Mouse (Mus musculus) neural tube, embryonic 11.5 days (tissue): Measurements from ENCODE around the gene Jaml. TPM values are rescaled to one million over a fixed set of nuclear protein-coding genes. Genes with fewer than 3 reads are reported as not detected.

Experiments used
- ATAC-seq: fragments of 200-750 bp; cut with Nextera tagmentation; 2 replicates; pipeline ENCODE4 v1.8.0; 2017; ENCODE audit warnings: moderate number of reproducible peaks, mild to moderate bottlenecking, moderate TSS enrichment, moderate library complexity; ENCODE audit not compliant: insufficient read depth, low FRiP score, low TSS enrichment
- DNase-seq: peaks from one replicate; pipeline ENCODE4 v3.0.0-alpha.2; 2015; ENCODE audit warnings: low spot score
- H3K27ac ChIP-seq: fragments of 300-500 bp; sonication (generic); 2 replicates; pipeline ENCODE4 v1.5.1; 2014; ENCODE audit warnings: low read depth, mild to moderate bottlenecking, low read length
- H3K27me3 ChIP-seq: fragments of 300-500 bp; sonication (generic); 2 replicates; pipeline ENCODE4 v1.6.1; 2014; ENCODE audit warnings: mild to moderate bottlenecking, low read length, mixed read lengths; ENCODE audit not compliant: control insufficient read depth, insufficient read depth
- H3K36me3 ChIP-seq: fragments of 300-500 bp; sonication (generic); 2 replicates; pipeline ENCODE4 v1.6.1; 2014; ENCODE audit warnings: mild to moderate bottlenecking, low read length, moderate library complexity, mixed read lengths; ENCODE audit not compliant: control insufficient read depth, insufficient read depth
- H3K4me1 ChIP-seq: fragments of 300-500 bp; sonication (generic); 2 replicates; pipeline ENCODE4 v1.6.1; 2014; ENCODE audit warnings: low read length, mixed read lengths; ENCODE audit not compliant: control insufficient read depth, insufficient read depth
- H3K4me2 ChIP-seq: fragments of 300-500 bp; sonication (generic); 2 replicates; pipeline ENCODE4 v1.6.1; 2014; ENCODE audit warnings: low read depth, mild to moderate bottlenecking, moderate library complexity
- H3K4me3 ChIP-seq: fragments of 300-500 bp; sonication (generic); 2 replicates; pipeline ENCODE4 v1.5.1; 2014; ENCODE audit warnings: low read depth, low read length
- H3K9ac ChIP-seq: fragments of 300-500 bp; sonication (generic); 2 replicates; pipeline ENCODE4 v1.6.1; 2014; ENCODE audit warnings: mild to moderate bottlenecking, low read length
- H3K9me3 ChIP-seq: fragments of 300-500 bp; sonication (generic); 2 replicates; pipeline ENCODE4 v1.6.1; 2016; ENCODE audit warnings: low read length; ENCODE audit not compliant: control insufficient read depth
- WGBS: fragments of 180-500 bp; shearing (Covaris S2); extraction: QIAGEN DNeasy Blood & Tissue Kit; methylation state at CpG from one replicate; pipeline ENCODE4 v1.1.7; 2014; 5-methylcytosine and 5-hydroxymethylcytosine counted together
- polyA plus RNA-seq: library from polyadenylated mRNA; unstranded; fragments of >200 nt; fragmentation: Nextera tagmentation; extraction: Ambion mirVana; gene quantifications from 2 replicates; pipeline ENCODE4 v1.2.1, GENCODE M21; 2014

Jaml gene
- polyA plus RNA-seq, 1 experiment from 2014 or later: 0.09 TPM

DNA sequence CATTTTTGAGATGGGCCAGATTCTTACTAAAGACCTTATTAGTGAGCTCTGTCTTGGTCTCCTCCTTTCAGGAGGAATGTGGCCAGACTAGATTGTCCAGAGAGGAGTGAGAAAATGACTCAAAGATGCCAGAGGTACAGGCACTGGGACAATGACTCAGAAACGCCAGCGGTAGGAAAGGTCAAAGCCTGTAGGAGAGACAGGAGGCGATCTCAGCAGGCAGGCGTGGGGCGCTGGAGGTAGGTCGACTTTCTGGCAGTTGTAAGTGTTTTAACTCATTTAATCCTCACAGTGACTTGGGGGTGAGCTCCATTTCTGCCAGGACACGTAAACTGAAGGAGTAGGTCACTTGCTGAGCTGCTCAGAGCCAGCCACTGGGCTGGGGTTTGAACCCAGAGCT lies 18.8 kb upstream of the Jaml start:
- no peak for DNase-seq
- H3K9me3 ChIP-seq: no peaks in the 10 kb centered on the region
- H3K27me3 ChIP-seq: no peaks in the 10 kb centered on the region
- no peak overlapping the region for H3K4me3 ChIP-seq
- no peak overlapping the region for H3K9ac ChIP-seq
- no peaks in the 10 kb centered on the region for H3K4me1 ChIP-seq
- no peak overlapping the region for H3K4me2 ChIP-seq
- 41% methylated on average over 7 of the region's 7 CpGs for WGBS
- H3K36me3 ChIP-seq: no peaks in the 10 kb centered on the region
- H3K27ac ChIP-seq: no peak overlapping the region
- ATAC-seq: no peak

- 69% methylated on average over 3 of the region's 3 CpGs for WGBS
Observed at GRCm38 (mm10) chr9:45062677-45063076, 16.3 kb upstream of the Jaml start.

DNA sequence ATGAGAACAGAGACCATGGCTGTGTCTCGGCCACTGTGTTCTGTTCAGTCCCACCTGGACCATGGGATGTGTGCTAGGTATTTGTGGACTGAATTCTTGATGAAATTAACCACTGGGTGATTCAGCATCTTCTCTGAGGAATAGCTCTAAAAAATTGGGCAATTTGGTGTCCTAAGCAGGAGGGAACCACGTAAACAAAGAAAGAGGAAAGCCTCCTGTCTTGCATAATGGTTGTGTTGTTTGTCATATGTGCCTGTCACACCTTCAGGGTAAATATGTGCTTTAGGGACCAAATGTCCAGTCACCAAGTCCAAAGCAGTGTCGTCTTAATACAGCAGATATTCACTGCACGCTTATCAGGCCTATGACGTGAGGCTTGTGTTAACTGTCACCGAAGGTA lies 14.6 kb upstream of the Jaml start:
- no peak for ATAC-seq
- Histone ChIP-seq H3K27ac (no peak overlapping the region), H3K4me2 (no peak overlapping the region), H3K9ac (no peak overlapping the region), H3K4me3 (no peak overlapping the region), H3K27me3 (no peaks in the 10 kb centered on the region), H3K9me3 (no peaks in the 10 kb centered on the region), H3K4me1 (no peaks in the 10 kb centered on the region), H3K36me3 (no peaks in the 10 kb centered on the region)
- no peak for DNase-seq
- 81% methylated on average over 6 of the region's 6 CpGs for WGBS

More at GRCm38 (mm10) chr9:45062677-45063076, 16.3 kb upstream of the Jaml start:
- DNase-seq: no peak
- H3K4me2 ChIP-seq: no peak overlapping the region
- H3K4me1 ChIP-seq: no peaks in the 10 kb centered on the region
- no peak overlapping the region for H3K27ac ChIP-seq
- no peak overlapping the region for H3K4me3 ChIP-seq
- no peak for ATAC-seq
- H3K27me3 ChIP-seq: no peaks in the 10 kb centered on the region
- H3K9me3 ChIP-seq: no peaks in the 10 kb centered on the region
- no peaks in the 10 kb centered on the region for H3K36me3 ChIP-seq
- H3K9ac ChIP-seq: no peak overlapping the region

- WGBS: 91% methylated on average over 4 of the region's 4 CpGs
Observed at GRCm38 (mm10) chr9:45066735-45067134, 12.2 kb upstream of the Jaml start.

DNA sequence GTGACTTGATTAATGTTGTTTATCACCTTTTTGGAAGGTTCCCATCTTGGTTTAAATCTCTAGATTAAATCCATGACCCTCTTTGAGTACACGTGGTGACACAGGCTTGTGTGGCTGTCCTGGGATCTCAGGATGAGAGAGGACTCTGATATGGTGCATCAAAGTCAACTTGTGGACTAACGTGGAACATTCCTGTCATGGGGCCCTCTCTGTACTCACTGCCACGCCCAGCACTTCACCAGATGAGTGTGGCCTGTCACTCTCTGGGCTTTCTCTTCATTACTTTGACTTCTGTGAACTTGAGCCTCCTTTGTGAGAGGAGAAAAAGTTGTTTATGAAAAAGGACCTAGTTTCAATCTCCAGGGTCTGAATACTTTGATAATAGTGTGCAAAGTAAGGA lies 7.2 kb upstream of the Jaml start:
- H3K9me3 ChIP-seq: no peaks in the 10 kb centered on the region
- no peaks in the 10 kb centered on the region for H3K27me3 ChIP-seq
- no peak overlapping the region for H3K9ac ChIP-seq
- no peak overlapping the region for H3K4me3 ChIP-seq
- H3K27ac ChIP-seq: no peak overlapping the region
- H3K36me3 ChIP-seq: no peaks in the 10 kb centered on the region
- no peaks in the 10 kb centered on the region for H3K4me1 ChIP-seq
- ATAC-seq (no peak), DNase-seq (no peak)
- WGBS: 75% methylated on average over 3 of the region's 3 CpGs
- H3K4me2 ChIP-seq: no peak overlapping the region

More at GRCm38 (mm10) chr9:45066735-45067134, 12.2 kb upstream of the Jaml start:
- H3K9ac ChIP-seq: no peak overlapping the region
- no peak for ATAC-seq
- no peak for DNase-seq
- no peaks in the 10 kb centered on the region for H3K36me3 ChIP-seq
- H3K27me3 ChIP-seq: no peaks in the 10 kb centered on the region
- H3K4me2 ChIP-seq: no peak overlapping the region
- no peak overlapping the region for H3K4me3 ChIP-seq
- H3K27ac ChIP-seq: no peak overlapping the region
- no peaks in the 10 kb centered on the region for H3K9me3 ChIP-seq
- no peaks in the 10 kb centered on the region for H3K4me1 ChIP-seq

DNA sequence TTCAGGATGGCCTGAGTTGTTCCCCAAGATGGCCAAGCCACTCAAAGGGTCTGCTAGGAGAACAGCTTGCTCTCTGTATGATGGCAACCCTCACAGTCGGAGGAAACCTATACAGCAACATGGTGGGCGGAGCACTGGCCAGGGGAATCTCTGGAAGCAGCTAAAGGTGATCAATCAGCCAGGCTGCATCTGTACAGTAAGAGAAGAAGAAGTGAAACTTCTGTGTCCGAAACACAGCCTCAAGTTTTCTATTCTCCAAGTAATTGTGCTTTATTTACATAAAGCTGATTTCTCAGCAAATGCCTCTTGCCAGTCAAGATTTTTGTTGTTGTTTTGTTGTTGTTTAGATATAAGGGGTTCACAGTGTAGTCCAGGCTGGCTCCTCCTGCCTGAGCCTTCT lies 1.1 kb upstream of the Jaml start:
- Histone ChIP-seq H3K36me3 (no peaks in the 10 kb centered on the region), H3K4me1 (no peaks in the 10 kb centered on the region), H3K27ac (no peak overlapping the region), H3K27me3 (no peaks in the 10 kb centered on the region), H3K4me2 (no peak overlapping the region), H3K4me3 (no peak overlapping the region), H3K9ac (no peak overlapping the region), H3K9me3 (no peaks in the 10 kb centered on the region)
- DNase-seq (no peak), ATAC-seq (no peak)
- WGBS: 76% methylated on average over 3 of the region's 3 CpGs

DNA sequence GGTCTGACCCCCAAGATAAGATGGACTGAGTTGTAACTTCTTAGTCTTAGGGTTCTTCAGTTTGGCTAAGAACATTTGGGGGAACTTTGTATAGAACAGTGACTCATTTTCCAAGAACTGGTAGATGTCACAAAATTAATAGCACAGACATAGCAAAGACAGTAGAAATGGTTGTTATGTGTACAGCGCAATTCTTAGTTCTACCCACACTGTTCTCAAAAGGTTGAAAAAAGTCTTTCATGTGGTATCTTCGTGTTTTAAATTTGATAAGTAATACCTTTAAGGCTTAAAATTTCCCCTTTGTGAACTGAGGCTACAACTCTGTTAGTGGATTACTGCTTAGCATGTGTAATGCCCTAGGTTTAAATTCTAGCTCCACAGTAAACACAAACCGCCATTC lies 4.1 kb downstream of the Jaml start:
- Histone ChIP-seq H3K27ac (no peak overlapping the region), H3K4me1 (no peaks in the 10 kb centered on the region), H3K9me3 (no peaks in the 10 kb centered on the region), H3K4me2 (no peak overlapping the region), H3K9ac (no peak overlapping the region), H3K4me3 (no peak overlapping the region), H3K36me3 (no peaks in the 10 kb centered on the region), H3K27me3 (no peaks in the 10 kb centered on the region)
- WGBS: 86% methylated on average over 3 of the region's 3 CpGs
- ATAC-seq: no peak
- no peak for DNase-seq

- no peaks in the 10 kb centered on the region for H3K27me3 ChIP-seq
- H3K9ac ChIP-seq: no peak overlapping the region
- no peaks in the 10 kb centered on the region for H3K4me1 ChIP-seq
- DNase-seq: no peak
- H3K9me3 ChIP-seq: no peaks in the 10 kb centered on the region
- ATAC-seq: no peak
- no peaks in the 10 kb centered on the region for H3K36me3 ChIP-seq
- H3K4me3 ChIP-seq: no peak overlapping the region
- H3K4me2 ChIP-seq: no peak overlapping the region
- 80% methylated on average over 5 of the region's 5 CpGs for WGBS
- no peak overlapping the region for H3K27ac ChIP-seq
Observed at GRCm38 (mm10) chr9:45084556-45084955, 5.6 kb downstream of the Jaml start.

- H3K36me3 ChIP-seq: no peaks in the 10 kb centered on the region
- H3K4me1 ChIP-seq: no peaks in the 10 kb centered on the region
- no peak overlapping the region for H3K4me2 ChIP-seq
- H3K9ac ChIP-seq: no peak overlapping the region
- no peaks in the 10 kb centered on the region for H3K27me3 ChIP-seq
- H3K27ac ChIP-seq: no peak overlapping the region
- no peak for ATAC-seq
- no peak for DNase-seq
- no peak overlapping the region for H3K4me3 ChIP-seq
- WGBS: 82% methylated on average over 12 of the region's 12 CpGs
- H3K9me3 ChIP-seq: no peaks in the 10 kb centered on the region
Observed at GRCm38 (mm10) chr9:45085741-45086690, 7.0 kb downstream of the Jaml start.
